Mouse (Mus musculus) liver, embryonic 15.5 days (tissue): ENCODE measurements around the gene Mien1. TPM values are rescaled to one million over a fixed set of nuclear protein-coding genes. Genes with fewer than 3 reads are reported as not detected.

Experiments
- polyA plus RNA-seq: library from polyadenylated mRNA; unstranded; fragments of >200 nt; fragmentation: Nextera tagmentation; extraction: Ambion mirVana; gene quantifications from 2 replicates; pipeline ENCODE4 v1.2.1, GENCODE M21; 2015

Gene Mien1
- polyA plus RNA-seq, 1 experiment from 2014 or later, result 57.2 TPM

Other genes with a start within 250 kb of the Mien1 start
- gene Med1, start 245.7 kb downstream of the Mien1 start, polyA plus RNA-seq, result 21.1 and 21.3 TPM in 2 replicates
- 5.3 and 5.7 TPM in 2 replicates for gene Cdk12, start 235.9 kb downstream of the Mien1 start, polyA plus RNA-seq
- gene Neurod2, start 109.3 kb downstream of the Mien1 start, polyA plus RNA-seq, result not detected in 2 replicates
- 0.59 and 0.93 TPM in 2 replicates for gene Ppp1r1b, start 90.6 kb downstream of the Mien1 start, polyA plus RNA-seq
- 16.4 and 19.6 TPM in 2 replicates for gene Stard3, start 80.6 kb downstream of the Mien1 start, polyA plus RNA-seq
- 1.1 and 1.7 TPM in 2 replicates for gene Tcap, start 55.2 kb downstream of the Mien1 start, polyA plus RNA-seq
- not detected in 2 replicates for gene Pnmt, start 52.5 kb downstream of the Mien1 start, polyA plus RNA-seq
- 3.3 and 3.5 TPM in 2 replicates for gene Pgap3, start 38.5 kb downstream of the Mien1 start, polyA plus RNA-seq
- 2.0 and 2.3 TPM in 2 replicates for gene Erbb2, start 26.5 kb downstream of the Mien1 start, polyA plus RNA-seq
- 25.5 and 32.0 TPM in 2 replicates for gene Grb7, start 7.4 kb upstream of the Mien1 start, polyA plus RNA-seq
- 0.10 and 0.13 TPM in 2 replicates for gene Ikzf3, start 107.0 kb upstream of the Mien1 start, polyA plus RNA-seq
- 0.62 and 0.79 TPM in 2 replicates for gene Zpbp2, start 112.1 kb upstream of the Mien1 start, polyA plus RNA-seq
- gene Ormdl3, start 148.4 kb upstream of the Mien1 start, polyA plus RNA-seq, result 40.6 and 45.4 TPM in 2 replicates
- not detected in 2 replicates for gene Lrrc3c, start 159.3 kb upstream of the Mien1 start, polyA plus RNA-seq
- 0.38 and 0.44 TPM in 2 replicates for gene Gm12355, start 186.7 kb upstream of the Mien1 start, polyA plus RNA-seq
- gene Gsdma3, start 187.4 kb upstream of the Mien1 start, polyA plus RNA-seq, result not detected in 2 replicates
- gene Gsdma2, start 207.8 kb upstream of the Mien1 start, polyA plus RNA-seq, result not detected in 2 replicates
- not detected in 2 replicates for gene Gsdma, start 225.4 kb upstream of the Mien1 start, polyA plus RNA-seq
- gene Psmd3, start 243.6 kb upstream of the Mien1 start, polyA plus RNA-seq, result 102 and 109 TPM in 2 replicates